Mouse (Mus musculus) left cerebral cortex, adult 2 months (tissue): ENCODE data around the gene Rnd1. TPM values are rescaled to one million over a fixed set of nuclear protein-coding genes. Genes with fewer than 3 reads are reported as not detected.

Source experiments
- DNase-seq, 2 experiments: peaks; one replicate each; pipeline ENCODE4 v3.0.0; 2021 to 2022; ENCODE audit warnings: low spot score in 2 of 2, mixed read lengths in 1 of 2; ENCODE audit errors: extremely low spot score in 1 of 2
- H3K27ac ChIP-seq: fragments of 200-600 bp; 2 replicates; pipeline ENCODE4 v1.8.1; 2022
- H3K4me3 ChIP-seq: fragments of 200-600 bp; 2 replicates; pipeline ENCODE4 v1.8.1; 2022
- CTCF ChIP-seq: fragments of 200-600 bp; IDR thresholded peaks from 2 replicates; pipeline ENCODE4 v1.8.1; 2022; ENCODE audit warnings: antibody characterized with exemption, mild to moderate bottlenecking, moderate library complexity
- intact Hi-C: fragments of 180-260 bp; cut with DNase I; formaldehyde crosslinking; loops from one replicate; pipeline ENCODE4 v1.15.1; 2025
- long read RNA-seq, 2 experiments: library from polyadenylated mRNA; stranded (forward); transcript quantifications; one replicate each; pipeline ENCODE4 v2.0.0; 2021; ENCODE audit warnings: borderline mapping rate in 2 of 2
- total RNA-seq, 2 experiments: library from RNA; stranded (reverse); gene quantifications; 2 replicates each; pipeline ENCODE4 v1.2.3; 2021

The Rnd1 gene
- 10 to 100 TPM; 27.4 to 27.7 TPM for total RNA-seq
- long read RNA-seq, experiment 1, transcript Rnd1-201 (5 exons, 2,203 nt), result major isoform, 50 of 52 reads
- long read RNA-seq, experiment 1, partial matches to known transcripts, result 1 of 52 reads
- long read RNA-seq, experiment 1, other reads (novel, unspliced or antisense), result 1 of 52 reads
- long read RNA-seq, experiment 2, transcript Rnd1-201 (5 exons, 2,203 nt), result major isoform, 31 of 36 reads
- long read RNA-seq, experiment 2, partial matches to known transcripts, result 2 of 36 reads
- long read RNA-seq, experiment 2, other reads (novel, unspliced or antisense), result 3 of 36 reads

GRCm38 (mm10) chr15:98676940-98677728 lies at the start of gene Rnd1:
TSS of gene Rnd1 (minus strand) at chr15:98677461.
- Histone ChIP-seq H3K4me3 (peak within 1 kb of the TSS; percentile 81), H3K27ac (peak within 1 kb of the TSS; percentile 60)
- no peak; the same call in 1 of the 2 replicates for TF ChIP-seq CTCF
- intact Hi-C loops, result loop anchor here (2.0 kb wide), 1 partner anchor 22 kb away; no protein-coding TSS in a partner anchor
- peak; percentile 85 to 89 for DNase-seq

- intact Hi-C loops, result no loop called here
- Histone ChIP-seq H3K4me3 (peak overlapping the region; percentile 54), H3K27ac (no peak overlapping the region)
- TF ChIP-seq CTCF, result no peak
- no peak for DNase-seq
These were observed 49.5 kb upstream of the Rnd1 start for GRCm38 (mm10) chr15:98726746-98727145.

GRCm38 (mm10) chr15:98726079-98726478 lies 48.8 kb upstream of the Rnd1 start:
- intact Hi-C loops, result no loop called here
- no peak for DNase-seq
- Histone ChIP-seq H3K27ac (no peak overlapping the region), H3K4me3 (no peak overlapping the region)
- TF ChIP-seq CTCF, result no peak; the same call in none of the 2 replicates

- intact Hi-C loops, result no loop called here
- no peak for DNase-seq
- no peak overlapping the region for H3K27ac ChIP-seq
- H3K4me3 ChIP-seq, result no peak overlapping the region
- no peak for TF ChIP-seq CTCF
These were observed 47.2 kb upstream of the Rnd1 start for GRCm38 (mm10) chr15:98724441-98724840.

GRCm38 (mm10) chr15:98722854-98723253 lies 45.6 kb upstream of the Rnd1 start:
- Histone ChIP-seq H3K27ac (no peak overlapping the region), H3K4me3 (no peak overlapping the region)
- intact Hi-C loops, result no loop called here
- TF ChIP-seq CTCF, result no peak
- DNase-seq, result no peak

- Histone ChIP-seq H3K4me3 (no peak overlapping the region), H3K27ac (no peak overlapping the region)
- intact Hi-C loops, result no loop called here
- TF ChIP-seq CTCF, result no peak
- DNase-seq, result no peak
These were observed 44.9 kb upstream of the Rnd1 start for GRCm38 (mm10) chr15:98722191-98722590.

- H3K27ac ChIP-seq, result no peak overlapping the region
- no peak for DNase-seq
- intact Hi-C loops, result no loop called here
- no peak overlapping the region for H3K4me3 ChIP-seq
- TF ChIP-seq CTCF, result no peak
These were observed 40.0 kb upstream of the Rnd1 start for GRCm38 (mm10) chr15:98717301-98717700.

GRCm38 (mm10) chr15:98714230-98714652 lies 37.0 kb upstream of the Rnd1 start:
- H3K27ac ChIP-seq, result no peak overlapping the region
- intact Hi-C loops, result no loop called here
- no peak for DNase-seq
- no peak overlapping the region for H3K4me3 ChIP-seq
- no peak for TF ChIP-seq CTCF

GRCm38 (mm10) chr15:98710442-98710841 lies 33.2 kb upstream of the Rnd1 start:
- intact Hi-C loops, result no loop called here
- peak; percentile 65 to 78 for DNase-seq
- TF ChIP-seq CTCF, result peak; percentile 89
- Histone ChIP-seq H3K4me3 (0 out of 2 replicates have a peak overlapping the region, but pooled peaks have one; percentile 16), H3K27ac (no peak overlapping the region)

GRCm38 (mm10) chr15:98707766-98708372 lies 30.6 kb upstream of the Rnd1 start, which contains the start of gene Ccdc65:
TSS of gene Ccdc65 (plus strand) at chr15:98708207.
- Histone ChIP-seq H3K4me3 (peak within 1 kb of the TSS; percentile 68), H3K27ac (peak within 1 kb of the TSS; percentile 47)
- peak; percentile 77 for TF ChIP-seq CTCF
- DNase-seq, result peak; percentile 84 to 85
- intact Hi-C loops, result no loop called here

GRCm38 (mm10) chr15:98704312-98704711 lies 27.1 kb upstream of the Rnd1 start:
- DNase-seq, result no peak
- Histone ChIP-seq H3K4me3 (no peak overlapping the region), H3K27ac (no peak overlapping the region)
- TF ChIP-seq CTCF, result no peak
- intact Hi-C loops, result no loop called here
